Mouse (Mus musculus): ENCODE measurements around the gene Fam20b.

Fam20b gene

DNA sequence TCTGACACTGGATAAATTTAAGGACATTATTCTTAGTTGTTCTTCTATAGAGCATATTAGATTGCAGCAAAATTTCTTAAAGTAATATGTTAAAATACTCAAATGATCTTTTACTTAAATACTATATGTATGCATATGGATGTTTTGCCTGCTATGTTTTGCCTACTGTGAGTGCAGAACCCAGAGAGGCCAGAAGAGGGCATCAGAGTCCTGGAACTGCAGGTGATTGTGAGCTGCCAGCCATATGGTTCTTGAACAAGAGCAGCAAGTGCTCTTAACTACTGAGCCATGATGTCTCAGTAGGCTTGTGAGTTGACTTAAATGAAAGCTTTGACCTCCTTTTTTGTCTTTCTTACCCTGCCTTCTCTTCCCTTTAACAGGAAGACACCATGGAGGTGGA lies 87.9 kb downstream of the Fam20b start:
- DNase-seq: peak; percentile 54

DNA sequence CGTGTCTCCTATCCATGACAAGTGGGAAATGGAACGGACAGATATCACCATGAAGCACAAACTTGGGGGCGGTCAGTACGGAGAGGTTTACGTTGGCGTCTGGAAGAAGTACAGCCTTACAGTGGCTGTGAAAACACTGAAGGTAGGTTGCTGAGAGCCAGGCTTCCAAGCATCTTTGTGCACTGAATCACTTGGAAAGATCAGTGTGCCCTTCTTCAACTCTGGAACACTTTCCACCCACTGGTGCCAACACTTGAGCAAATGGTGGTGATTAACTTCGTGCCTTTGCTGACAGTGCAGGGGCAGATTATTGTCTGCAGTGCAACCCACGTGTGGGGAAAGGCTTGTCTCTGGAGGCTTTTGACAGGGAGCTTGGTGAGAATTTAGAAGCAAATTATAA lies 88.9 kb downstream of the Fam20b start:
- peak; percentile 64 for DNase-seq

Measured in heart, adult 11 months (tissue).